Mouse (Mus musculus) embryonic stem cell, embryonic (primary cell): ENCODE results near the gene Eras.

Source experiments
- CTCF ChIA-PET, 4 experiments: fragments of 300-600 bp in 2 of 4; fragments of 350-600 bp in 2 of 4; sonication (Branson Sonifier 250); formaldehyde crosslinking; loops; one replicate each; lab custom pipeline; 2022; ENCODE audit warnings: inconsistent platforms in 2 of 4; lab: Charles Lee
- POLR2A ChIA-PET, 4 experiments: fragments of 300-600 bp in 2 of 4; fragments of 350-600 bp in 2 of 4; sonication (Branson Sonifier 250); formaldehyde crosslinking; loops; one replicate each; lab custom pipeline; 2022; ENCODE audit warnings: antibody characterized with exemption in 4 of 4, inconsistent platforms in 1 of 4; lab: Charles Lee

Gene Eras

GRCm38 (mm10) chrX:7928270-7928790 is at the start of gene Eras:
Gene Eras (minus strand): TSS chrX:7928607.
- POLR2A ChIA-PET = interaction anchor here in 3 of 4 experiments (0.7 to 9.3 kb wide), 24 partner anchors 9 to 217 kb away, joined by 3 to 69 read pairs (median 5); partner anchors contain the start of genes Hdac6 (in 3 of the 3), Otud5 (in 1 of the 3) and Rbm3 (in 1 of the 3)
- CTCF ChIA-PET = interaction anchor here in 2 of 4 experiments (1.0 to 1.5 kb wide), 3 partner anchors 9 to 87 kb away, joined by 3 read pairs; no protein-coding TSS in a partner anchor

DNA sequence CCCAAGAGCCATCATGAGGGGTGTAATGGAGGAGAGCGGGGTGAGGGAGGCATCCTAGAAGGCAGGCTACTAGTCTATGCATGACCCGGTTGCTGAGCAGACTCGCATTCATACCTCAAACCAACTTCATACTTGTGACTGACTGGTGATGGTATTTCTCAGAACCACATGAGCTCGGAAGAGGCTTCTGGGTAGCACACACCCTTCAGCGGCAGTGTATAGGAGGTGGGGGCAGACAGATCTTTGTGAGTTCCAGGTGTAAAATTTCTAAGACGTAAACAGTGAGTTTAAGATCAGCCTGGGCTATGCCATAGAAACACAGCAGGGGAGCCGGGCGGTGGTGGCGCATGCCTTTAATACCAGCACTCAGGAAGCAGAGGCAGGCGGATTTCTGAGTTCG is 49.5 kb upstream of the Eras start, which contains the start of gene Gata1:
Gene Gata1, minus strand, starts transcription at position 180 of the 400 bp plus-strand sequence.
- CTCF ChIA-PET = no interaction called here
- POLR2A ChIA-PET = interaction anchor here in 2 of 4 experiments (0.6 to 1.2 kb wide), 4 partner anchors 15 to 44 kb away, joined by 3 to 5 read pairs (median 4); partner anchors contain the start of gene Hdac6 (in 1 of the 2)

DNA sequence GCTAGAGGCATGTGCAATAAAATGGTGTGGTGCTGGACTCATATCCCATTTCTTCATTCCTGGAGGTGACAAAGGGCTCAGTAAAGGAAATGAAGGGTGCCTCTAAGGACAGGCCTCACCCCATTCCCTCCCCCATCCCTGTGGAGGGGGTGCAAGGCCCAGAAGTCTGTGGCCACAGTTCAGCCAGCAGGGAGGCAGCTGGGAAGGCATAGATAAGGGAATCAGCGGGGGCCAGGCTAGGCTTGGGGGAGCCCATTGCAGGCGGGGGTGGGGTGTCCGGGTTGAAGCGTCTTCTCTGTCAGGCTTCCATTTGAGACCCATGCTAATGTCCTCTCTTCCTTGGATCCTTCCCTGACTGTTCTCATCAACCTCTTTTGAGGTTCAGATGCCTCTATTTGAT is 42.9 kb upstream of the Eras start:
- ChIA-PET POLR2A (no interaction called here), CTCF (no interaction called here)

DNA sequence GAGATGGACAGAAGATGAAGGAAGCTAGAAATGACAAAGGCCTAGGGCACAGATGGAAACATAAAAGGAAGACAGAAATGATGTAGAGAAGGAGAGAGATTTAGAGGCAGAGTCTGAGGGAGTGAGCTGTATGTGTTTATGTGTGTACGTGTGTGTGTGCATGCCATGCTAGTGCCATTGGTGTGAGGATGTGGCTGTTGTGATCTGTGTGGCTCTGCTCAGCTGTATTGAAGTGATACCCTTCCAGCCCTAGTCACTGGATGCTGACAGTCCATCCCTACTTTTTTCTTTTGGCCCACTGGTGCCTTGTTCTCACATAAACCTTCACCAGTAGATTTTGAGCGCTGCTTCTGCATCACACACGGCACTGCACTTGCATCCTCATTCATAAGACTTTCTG is 40.5 kb upstream of the Eras start:
- ChIA-PET CTCF (interaction anchor here in 1 of 4 experiments (0.7 kb wide), 1 partner anchor 39 kb away, joined by 3 read pairs; no protein-coding TSS in a partner anchor), POLR2A (interaction anchor here in 1 of 4 experiments (1.5 kb wide), 1 partner anchor 23 kb away, joined by 3 read pairs; no protein-coding TSS in a partner anchor)

DNA sequence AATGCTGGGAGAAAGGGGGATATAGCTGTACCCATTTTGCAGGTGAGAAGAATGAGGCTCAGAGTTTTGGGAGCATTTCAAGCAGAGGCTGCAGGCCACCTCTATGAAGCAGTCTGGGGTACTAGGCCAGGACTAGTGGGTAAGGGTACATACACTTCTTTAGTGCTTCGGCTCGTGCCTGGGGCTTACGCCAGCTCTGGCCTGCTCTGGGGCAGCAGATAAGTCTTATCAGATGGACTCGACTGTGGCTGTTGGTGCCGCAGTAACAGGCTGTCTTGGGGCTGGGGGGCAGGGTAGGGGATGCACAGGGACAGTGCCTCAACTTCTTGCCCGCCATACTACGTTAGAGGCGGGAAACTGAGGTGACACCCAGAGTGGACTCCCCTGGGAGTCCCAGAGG is 39.8 kb upstream of the Eras start:
- ChIA-PET POLR2A (interaction anchor here in 1 of 4 experiments (1.0 to 1.5 kb wide), 2 partner anchors 24 to 25 kb away, joined by 3 read pairs; no protein-coding TSS in a partner anchor), CTCF (no interaction called here)

- POLR2A ChIA-PET = interaction anchor here in 1 of 4 experiments (1.0 to 1.5 kb wide), 2 partner anchors 24 to 25 kb away, joined by 3 read pairs; no protein-coding TSS in a partner anchor
- CTCF ChIA-PET = interaction anchor here in 1 of 4 experiments (0.6 kb wide), 1 partner anchor 185 kb away, joined by 3 read pairs; no protein-coding TSS in a partner anchor
Measured at GRCm38 (mm10) chrX:7967596-7968201, 39.3 kb upstream of the Eras start.

DNA sequence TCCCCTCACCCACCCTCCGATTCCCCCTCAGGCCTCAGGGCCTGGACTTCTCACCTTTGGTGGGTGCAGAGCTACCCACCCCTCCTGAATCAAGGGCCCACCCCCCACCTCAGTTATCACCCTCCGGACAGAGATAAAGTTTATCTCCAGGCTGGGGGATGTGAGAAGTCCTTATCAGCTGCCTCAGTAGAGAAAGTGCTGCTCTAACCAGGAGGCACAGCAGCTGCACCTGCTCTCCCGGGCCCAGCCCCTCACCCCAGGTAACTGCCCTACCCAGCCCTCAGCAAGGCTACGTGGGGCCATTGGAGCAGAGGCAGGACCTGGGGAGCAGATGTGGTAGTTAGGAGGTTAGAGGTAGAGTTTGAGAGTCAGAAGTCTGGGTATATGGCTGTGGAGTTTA is 37.8 kb upstream of the Eras start:
- CTCF ChIA-PET = no interaction called here
- POLR2A ChIA-PET = interaction anchor here in 2 of 4 experiments (0.7 to 2.5 kb wide), 2 partner anchors 18 to 29 kb away, joined by 3 to 9 read pairs; partner anchors contain the start of gene Hdac6 (in 1 of the 2)

GRCm38 (mm10) chrX:7963829-7964626 is 35.6 kb upstream of the Eras start:
- POLR2A ChIA-PET = interaction anchor here in 1 of 4 experiments (2.5 kb wide), 1 partner anchor 16 kb away, joined by 9 read pairs; the partner anchor contains the start of gene Hdac6
- CTCF ChIA-PET = no interaction called here

DNA sequence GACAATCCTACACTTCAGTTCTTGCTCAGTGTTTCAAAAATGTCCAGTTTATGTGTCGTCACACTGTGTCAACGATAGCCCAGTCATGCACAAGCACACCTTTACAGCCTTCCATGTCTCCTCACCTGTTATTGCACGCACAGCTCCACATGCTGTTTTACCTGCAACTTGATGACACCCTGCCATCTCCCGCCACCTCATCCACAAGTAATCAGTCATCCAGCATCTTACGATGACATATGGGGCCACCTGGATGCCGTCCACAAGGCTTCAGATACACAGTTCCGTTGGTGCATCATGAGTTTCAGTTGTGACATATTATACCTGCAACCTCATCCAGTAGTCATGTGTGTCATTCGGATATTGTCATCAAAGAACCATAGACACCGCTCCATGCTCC is 30.5 kb upstream of the Eras start:
- ChIA-PET CTCF (no interaction called here), POLR2A (interaction anchor here in 1 of 4 experiments (1.1 kb wide), 1 partner anchor 11 kb away, joined by 4 read pairs; the partner anchor contains the start of gene Hdac6)

DNA sequence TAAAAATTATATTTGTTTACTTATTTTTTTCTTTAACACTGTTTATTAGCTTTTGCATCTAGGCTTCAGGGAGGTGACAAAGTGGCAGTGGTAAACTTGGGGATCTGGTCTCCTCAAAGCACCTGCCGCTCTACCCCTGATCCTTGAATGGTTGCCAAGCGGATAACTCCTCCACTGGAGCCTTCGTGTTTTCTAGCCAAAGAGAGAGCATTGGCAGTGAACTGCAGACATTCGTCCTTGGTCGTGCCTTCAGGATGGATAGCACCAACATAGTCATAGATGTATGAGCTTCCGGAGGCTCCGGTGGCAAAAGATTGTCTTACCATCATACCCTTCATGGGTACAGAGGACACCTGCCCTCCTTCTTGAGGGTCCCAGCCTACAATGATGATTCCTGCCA is 21.7 kb upstream of the Eras start:
- CTCF ChIA-PET = interaction anchor here in 1 of 4 experiments (1.6 kb wide), 1 partner anchor 13 kb away, joined by 5 read pairs; no protein-coding TSS in a partner anchor
- POLR2A ChIA-PET = interaction anchor here in 3 of 4 experiments (0.6 to 2.8 kb wide), 4 partner anchors 12 to 124 kb away, joined by 3 to 11 read pairs (median 7); partner anchors contain the start of gene Suv39h1 (in 1 of the 3)

- POLR2A ChIA-PET = interaction anchor here in 3 of 4 experiments (0.5 to 3.0 kb wide), 79 partner anchors 9 to 375 kb away, joined by 3 to 69 read pairs (median 4); partner anchors contain the start of genes Eras (in 3 of the 3), Gm45208 (in 2 of the 3), Rbm3 (in 2 of the 3) and Suv39h1 (in 2 of the 3)
- CTCF ChIA-PET = interaction anchor here (0.5 to 1.5 kb wide), 14 partner anchors 11 to 309 kb away, joined by 3 to 14 read pairs (median 4); partner anchors contain the start of gene Suv39h1 (in 1 of the 4)
Measured at GRCm38 (mm10) chrX:7947900-7948492, 19.6 kb upstream of the Eras start.

DNA sequence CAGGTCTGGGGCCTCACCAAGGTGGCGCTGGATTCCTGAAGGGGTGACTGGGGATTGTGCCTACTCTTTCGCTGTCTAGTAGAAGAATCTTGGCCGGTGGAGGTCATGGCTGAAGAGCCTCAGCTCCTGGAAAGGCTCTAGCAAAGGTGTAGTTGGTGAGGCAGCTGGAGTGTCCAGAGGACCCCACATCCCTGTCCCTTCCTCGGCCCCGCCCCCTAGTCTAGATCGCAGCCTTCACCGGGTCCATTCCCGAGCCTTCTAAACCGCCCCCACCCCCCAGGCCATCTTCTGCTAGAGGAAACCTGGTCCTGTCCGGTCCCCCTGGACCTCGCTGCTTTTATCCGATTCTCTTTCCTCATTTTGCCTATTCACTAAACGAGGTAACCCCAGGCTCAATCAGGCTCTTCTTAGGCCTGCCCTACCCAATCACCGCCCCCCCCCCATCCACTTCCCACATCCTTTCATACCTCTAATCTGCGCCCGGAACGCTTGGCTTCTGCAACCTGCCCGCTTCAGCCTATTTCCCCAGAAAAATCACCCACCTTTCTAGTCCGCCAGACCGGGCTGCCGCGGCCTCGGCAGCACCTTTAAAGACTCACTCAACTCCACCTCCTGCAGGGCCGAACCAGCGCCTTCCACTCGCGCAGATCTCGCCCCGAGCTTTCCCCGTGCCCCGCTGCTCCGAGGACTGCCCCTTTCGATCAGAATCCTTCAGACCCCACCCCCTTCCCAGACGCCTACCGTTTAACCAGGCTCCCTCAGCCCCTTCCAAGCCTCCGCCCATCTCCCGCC is 18.9 kb upstream of the Eras start, which contains the start of gene Hdac6:
Gene Hdac6, minus strand, starts transcription at position 782 of the 792 bp plus-strand sequence.
- POLR2A ChIA-PET = interaction anchor here in 3 of 4 experiments (0.5 to 3.0 kb wide), 79 partner anchors 10 to 305 kb away, joined by 3 to 69 read pairs (median 4); partner anchors contain the start of genes Eras (in 3 of the 3), Gm45208 (in 2 of the 3), Rbm3 (in 2 of the 3) and Suv39h1 (in 2 of the 3)
- CTCF ChIA-PET = interaction anchor here (0.5 to 1.5 kb wide), 13 partner anchors 10 to 309 kb away, joined by 3 to 14 read pairs (median 5); partner anchors contain the start of gene Suv39h1 (in 1 of the 4)

GRCm38 (mm10) chrX:7945618-7946017 is 17.2 kb upstream of the Eras start:
- POLR2A ChIA-PET = interaction anchor here in 3 of 4 experiments (0.8 to 1.5 kb wide), 9 partner anchors 9 to 107 kb away, joined by 3 to 6 read pairs (median 3); partner anchors contain the start of gene Eras (in 2 of the 3)
- CTCF ChIA-PET = interaction anchor here in 1 of 4 experiments (0.6 kb wide), 1 partner anchor 15 kb away, joined by 3 read pairs; no protein-coding TSS in a partner anchor

DNA sequence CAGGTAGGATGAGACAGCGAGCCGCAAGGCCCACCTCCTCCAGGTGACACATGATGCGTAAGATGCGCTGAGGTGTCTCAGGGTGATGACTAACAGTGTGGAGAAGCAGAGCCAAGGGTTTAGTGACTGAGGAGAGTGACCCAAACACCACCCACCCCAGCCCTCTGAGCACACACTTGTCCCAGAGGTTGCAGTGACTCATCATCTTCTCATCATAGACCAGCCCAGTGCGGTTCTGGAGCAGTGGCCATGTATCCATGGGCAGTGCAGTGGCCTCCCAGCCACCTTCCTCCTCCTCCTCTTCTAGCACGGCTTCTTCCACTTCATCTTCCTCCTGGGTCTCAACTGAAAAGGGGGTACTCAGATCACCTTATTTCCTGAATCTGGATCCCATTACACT is 9.3 kb upstream of the Eras start:
- CTCF ChIA-PET = interaction anchor here in 3 of 4 experiments (0.6 to 1.9 kb wide), 10 partner anchors 9 to 184 kb away, joined by 3 to 16 read pairs (median 5); partner anchors contain the start of genes Eras (in 1 of the 3) and Hdac6 (in 1 of the 3)

GRCm38 (mm10) chrX:7936874-7937273 is 8.5 kb upstream of the Eras start:
- CTCF ChIA-PET = interaction anchor here (0.5 to 1.9 kb wide), 17 partner anchors 8 to 184 kb away, joined by 3 to 16 read pairs (median 5); partner anchors contain the start of genes Hdac6 (in 2 of the 4) and Eras (in 1 of the 4)
- POLR2A ChIA-PET = interaction anchor here in 3 of 4 experiments (0.5 to 2.9 kb wide), 10 partner anchors 9 to 72 kb away, joined by 3 to 19 read pairs (median 4); partner anchors contain the start of genes Eras (in 2 of the 3) and Hdac6 (in 2 of the 3)

More for the DNA sequence above, 9.3 kb upstream of the Eras start:
- POLR2A ChIA-PET = interaction anchor here in 2 of 4 experiments (1.0 to 2.9 kb wide), 9 partner anchors 8 to 71 kb away, joined by 3 to 19 read pairs (median 5); partner anchors contain the start of genes Eras (in 2 of the 2) and Hdac6 (in 2 of the 2)
